In genomic region chr1:168384594-168384955, GRCm38 (mm10) we compare ENCODE assay signal across 8 mouse cellular contexts. TPM values are rescaled to one million over a fixed set of nuclear protein-coding genes. Genes with fewer than 3 reads are reported as not detected.
DNase-seq lines count a peak whose midpoint lies in the region; ATAC-seq lines count a peak whose summit lies in the region.
"Had no signal": no experiment of that assay in that cellular context is flagged by ENCODE, and none has a peak within 500 bp of the region (broad histone marks: within the 10 kb centered on the region; RNA-seq: fewer than 3 reads in every experiment).

No protein-coding gene starts in this region.

- 26% methylated on average over 6 of the region's 6 CpGs for WGBS in liver, embryonic 13.5 days (ENCODE audit: insufficient replicate concordance)
- WGBS in liver, embryonic 12.5 days (ENCODE audit: insufficient replicate concordance) = 31% methylated on average over 6 of the region's 6 CpGs
- WGBS in forebrain, embryonic 15.5 days = 3% methylated on average over 6 of the region's 6 CpGs
- WGBS in intestine, embryonic 15.5 days = 34% methylated on average over 6 of the region's 6 CpGs
- WGBS in stomach, embryonic 14.5 days = 22% methylated on average over 6 of the region's 6 CpGs

- no peak for ATAC-seq in liver, embryonic 13.5 days (ENCODE audit: low read depth)
- no peak for ATAC-seq in liver, embryonic 12.5 days
- no peak for ATAC-seq in forebrain, embryonic 15.5 days (replicated peaks)
- ATAC-seq in intestine, embryonic 15.5 days = no peak
- no peak for ATAC-seq in stomach, embryonic 14.5 days (ENCODE audit: insufficient number of reproducible peaks, insufficient read depth, low FRiP score, low read depth)

- H3K9me3 ChIP-seq in liver, embryonic 13.5 days (replicated peaks) = no peaks in the 10 kb centered on the region
- no peaks in the 10 kb centered on the region for H3K9me3 ChIP-seq in liver, embryonic 12.5 days (replicated peaks)
- no peaks in the 10 kb centered on the region for H3K9me3 ChIP-seq in forebrain, embryonic 15.5 days
- H3K9me3 ChIP-seq in intestine, embryonic 15.5 days = no peaks in the 10 kb centered on the region
- H3K9me3 ChIP-seq in stomach, embryonic 14.5 days (ENCODE audit: control insufficient read depth, low read depth, low read length) = no peaks in the 10 kb centered on the region

- no peaks in the 10 kb centered on the region for H3K36me3 ChIP-seq in liver, embryonic 13.5 days
- no peaks in the 10 kb centered on the region for H3K36me3 ChIP-seq in liver, embryonic 12.5 days
- no peaks in the 10 kb centered on the region for H3K36me3 ChIP-seq in forebrain, embryonic 15.5 days
- no peaks in the 10 kb centered on the region for H3K36me3 ChIP-seq in intestine, embryonic 15.5 days
- H3K36me3 ChIP-seq in stomach, embryonic 14.5 days (ENCODE audit: control insufficient read depth, insufficient read depth, low read length) = peaks cover 4% of the 10 kb centered on the region; the same call in 1 of the 2 replicates

- H3K4me3 ChIP-seq in liver, embryonic 13.5 days (replicated peaks) = no peak overlapping the region
- H3K4me3 ChIP-seq in liver, embryonic 12.5 days = no peak overlapping the region
- H3K4me3 ChIP-seq in forebrain, embryonic 15.5 days = no peak overlapping the region
- no peak overlapping the region for H3K4me3 ChIP-seq in intestine, embryonic 15.5 days (replicated peaks)
- no peak overlapping the region for H3K4me3 ChIP-seq in stomach, embryonic 14.5 days (ENCODE audit: low read depth, low read length)

- peaks cover 15% of the 10 kb centered on the region for H3K4me1 ChIP-seq in liver, embryonic 13.5 days (replicated peaks)
- H3K4me1 ChIP-seq in liver, embryonic 12.5 days = peaks cover 25% of the 10 kb centered on the region
- H3K4me1 ChIP-seq in forebrain, embryonic 15.5 days = peaks cover 87% of the 10 kb centered on the region
- peaks cover 54% of the 10 kb centered on the region for H3K4me1 ChIP-seq in intestine, embryonic 15.5 days (replicated peaks)
- H3K4me1 ChIP-seq in stomach, embryonic 14.5 days (ENCODE audit: control insufficient read depth, insufficient read depth, low read length) = peaks cover 70% of the 10 kb centered on the region

- no peaks in the 10 kb centered on the region for H3K27me3 ChIP-seq in liver, embryonic 13.5 days
- no peaks in the 10 kb centered on the region for H3K27me3 ChIP-seq in liver, embryonic 12.5 days (replicated peaks)
- no peaks in the 10 kb centered on the region for H3K27me3 ChIP-seq in forebrain, embryonic 15.5 days
- no peaks in the 10 kb centered on the region for H3K27me3 ChIP-seq in intestine, embryonic 15.5 days (replicated peaks)
- H3K27me3 ChIP-seq in stomach, embryonic 14.5 days (ENCODE audit: control insufficient read depth, insufficient read depth, low read length) = no peaks in the 10 kb centered on the region
- H3K27me3 ChIP-seq: Patski had no signal

- H3K27ac ChIP-seq in liver, embryonic 13.5 days = peak overlapping the region; percentile 12; the same call in 1 of the 2 replicates
- no peak overlapping the region for H3K27ac ChIP-seq in liver, embryonic 12.5 days
- peak overlapping the region; percentile 71 for H3K27ac ChIP-seq in forebrain, embryonic 15.5 days (replicated peaks)
- peak overlapping the region; percentile 11; the same call in 1 of the 2 replicates for H3K27ac ChIP-seq in intestine, embryonic 15.5 days
- peak overlapping the region; percentile 82 for H3K27ac ChIP-seq in stomach, embryonic 14.5 days (ENCODE audit: low read length)

- H3K9ac ChIP-seq in liver, embryonic 13.5 days = no peak overlapping the region
- H3K9ac ChIP-seq in liver, embryonic 12.5 days = no peak overlapping the region
- no peak overlapping the region for H3K9ac ChIP-seq in forebrain, embryonic 15.5 days (replicated peaks)
- H3K9ac ChIP-seq in intestine, embryonic 15.5 days = no peak overlapping the region; the same call in 1 of the 2 replicates
- H3K9ac ChIP-seq in stomach, embryonic 14.5 days (replicated peaks; ENCODE audit: low read depth, low read length) = no peak overlapping the region

- H3K4me2 ChIP-seq in liver, embryonic 13.5 days = no peak overlapping the region
- no peak overlapping the region for H3K4me2 ChIP-seq in liver, embryonic 12.5 days
- H3K4me2 ChIP-seq in forebrain, embryonic 15.5 days (replicated peaks) = peak overlapping the region; percentile 16; the same call in 1 of the 2 replicates
- H3K4me2 ChIP-seq in intestine, embryonic 15.5 days (replicated peaks) = no peak overlapping the region
- H3K4me2 ChIP-seq in stomach, embryonic 14.5 days (replicated peaks; ENCODE audit: low read depth, low read length) = no peak overlapping the region

- DNase-seq in liver, embryonic 13.5 days = no peak
- DNase-seq in spleen, adult 12 weeks (ENCODE audit: low spot score) = no peak
- no peak for DNase-seq in cerebellum, postnatal 14 days

RNA-seq across cellular contexts. Expression of gene Pbx1, which starts 47.5 kb away (rescaled TPM):
- polyA plus RNA-seq in liver, embryonic 13.5 days (2015; fragmentation: Nextera tagmentation; extraction: Ambion mirVana) = 3.1 and 3.2 TPM in 2 replicates
- 6.8 and 6.9 TPM in 2 replicates for polyA plus RNA-seq in liver, embryonic 12.5 days (2016; fragmentation: Nextera tagmentation; extraction: Ambion mirVana)
- 87.4 and 90.5 TPM in 2 replicates for polyA plus RNA-seq in forebrain, embryonic 15.5 days (2015; fragmentation: Nextera tagmentation; extraction: Ambion mirVana)
- 24.0 and 27.5 TPM in 2 replicates for polyA plus RNA-seq in intestine, embryonic 15.5 days (2015; fragmentation: Nextera tagmentation; extraction: Ambion mirVana)
- polyA plus RNA-seq in stomach, embryonic 14.5 days (2014; fragmentation: Nextera tagmentation; extraction: Ambion mirVana) = 60.3 and 64.1 TPM in 2 replicates
